Mouse (Mus musculus) embryo, embryonic 10 days (tissue): ENCODE data around the gene Plxnb1.

Source experiments
- DNase-seq: peaks from one replicate; pipeline ENCODE4 v3.0.0-alpha.2; 2015; ENCODE audit warnings: low spot score

The Plxnb1 gene

DNA sequence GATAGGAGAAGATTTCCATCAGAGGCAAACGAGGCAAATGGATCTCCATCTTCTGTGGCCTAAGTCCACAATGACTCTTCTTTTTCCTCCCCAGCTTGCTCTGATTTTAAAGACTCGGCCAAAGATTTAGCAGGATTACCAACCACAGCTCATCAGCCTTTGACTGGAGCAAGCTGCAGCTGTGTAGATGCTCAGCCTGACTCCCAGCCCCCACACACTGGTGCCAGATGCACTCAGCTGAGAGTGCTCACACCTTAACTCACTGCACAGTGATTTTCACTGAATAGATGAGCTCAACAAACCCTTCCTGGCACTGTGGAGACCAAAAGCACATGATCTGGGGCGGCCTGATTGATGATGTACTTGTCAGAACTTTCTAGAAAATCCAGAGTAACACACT, 66.8 kb downstream of the Plxnb1 start, which contains the start of gene Fbxw21:
Gene Fbxw21 (minus strand): TSS at position 101 of the 400 bp plus-strand sequence.
- DNase-seq: no peak

DNA sequence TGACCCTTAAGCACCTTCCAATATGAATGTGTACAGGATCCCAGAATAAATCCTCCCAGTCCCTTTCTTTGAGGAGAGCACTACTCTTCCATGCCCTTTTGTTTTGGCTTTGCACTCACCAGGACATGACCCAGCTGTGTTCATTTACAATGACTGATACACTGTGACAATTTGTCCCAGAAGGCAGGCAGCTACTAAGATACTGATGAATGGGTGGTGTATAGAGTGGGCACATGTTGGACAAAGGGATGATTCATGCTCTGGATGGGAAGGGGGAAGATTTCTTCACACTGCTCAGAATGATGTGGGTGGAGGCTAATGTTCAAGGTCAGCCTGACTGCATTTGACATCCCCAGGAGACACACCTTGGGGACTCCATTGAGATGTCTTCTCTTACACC, 72.1 kb downstream of the Plxnb1 start:
- DNase-seq: no peak
